Mouse (Mus musculus) adipose tissue, adult 10 weeks (tissue): ENCODE results near the gene Tceanc. TPM values are rescaled to one million over a fixed set of nuclear protein-coding genes. Genes with fewer than 3 reads are reported as not detected.

Experiments
- polyA plus RNA-seq: library from polyadenylated mRNA; stranded (reverse); fragments of 350-450 nt; fragmentation: Illumina TruSeq; extraction: RNeasy Lipid Tissue Mini Kit (QIAGEN cat#74804); gene quantifications from one replicate; pipeline ENCODE4 v1.2.3, GENCODE M21; 2014; ENCODE audit warnings: low read depth, low replicate concordance

The Tceanc gene
- 3.2 TPM for polyA plus RNA-seq

DNA sequence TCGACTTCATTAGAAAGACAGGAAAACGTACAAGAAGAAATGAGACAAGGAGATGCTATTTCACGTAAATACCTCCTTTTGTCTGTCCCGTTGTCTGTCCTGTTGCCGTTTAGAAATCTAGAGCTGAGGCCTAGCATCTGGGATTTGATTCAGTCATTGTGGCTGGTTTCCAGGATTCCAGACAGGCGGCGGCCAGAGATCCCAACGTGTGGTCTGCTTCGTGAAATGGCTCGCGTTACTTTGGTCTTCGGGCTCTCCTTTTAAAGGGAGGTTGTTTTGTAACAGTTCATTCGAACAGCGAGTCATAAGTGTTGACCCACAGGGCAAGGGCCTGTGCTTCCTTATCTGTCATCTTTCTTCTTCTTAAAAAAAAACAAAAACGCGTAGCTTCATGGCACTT is at the start of gene Tceanc:
Tceanc (minus strand) TSS at position 223 of the 400 bp plus-strand sequence.

GRCm38 (mm10) chrX:166479365-166479983 is 38.9 kb downstream of the Tceanc start, which contains the start of gene Rab9:
Gene Rab9, minus strand, starts transcription at chrX:166479867.

Other genes with a start within 250 kb of the Tceanc start
- 17.1 TPM for gene Trappc2, start 78.0 kb downstream of the Tceanc start, polyA plus RNA-seq
- gene Ofd1, start 77.9 kb downstream of the Tceanc start, polyA plus RNA-seq, result 9.3 TPM
- 39.7 TPM for gene Rab9, start 38.7 kb downstream of the Tceanc start, polyA plus RNA-seq
- gene Egfl6, start 67.2 kb upstream of the Tceanc start, polyA plus RNA-seq, result 8.0 TPM